Mouse (Mus musculus) kidney, postnatal 14 days (tissue): Measurements from ENCODE around the gene Brd3.
"Not testable (repeated sequence)": the region's sequence is repeated elsewhere in the genome, so short reads cannot be mapped to it uniquely, and the experiment has no call there.

Source experiments
- DNase-seq: peaks from one replicate; pipeline ENCODE4 v3.0.0; 2022; ENCODE audit warnings: mixed read lengths

Brd3 gene

GRCm38 (mm10) chr2:27510706-27511105, 3.2 kb upstream of the Brd3 start:
- no peak for DNase-seq

GRCm38 (mm10) chr2:27506658-27507057, 804 bp downstream of the Brd3 start:
- not testable (repeated sequence) for DNase-seq

- peak; percentile 66 for DNase-seq
Observed at GRCm38 (mm10) chr2:27505539-27505938, 1.9 kb downstream of the Brd3 start.

- DNase-seq = peak; percentile 51
Observed at GRCm38 (mm10) chr2:27504113-27504885, 3.2 kb downstream of the Brd3 start.

GRCm38 (mm10) chr2:27496391-27497028, 11.0 kb downstream of the Brd3 start:
- DNase-seq = no peak

- no peak for DNase-seq
Observed at GRCm38 (mm10) chr2:27493971-27494370, 13.5 kb downstream of the Brd3 start.

GRCm38 (mm10) chr2:27490939-27491338, 16.5 kb downstream of the Brd3 start:
- DNase-seq = no peak

GRCm38 (mm10) chr2:27488362-27488761, 19.1 kb downstream of the Brd3 start:
- no peak for DNase-seq

- no peak for DNase-seq
Observed at GRCm38 (mm10) chr2:27487336-27488049, 20.0 kb downstream of the Brd3 start.

- no peak for DNase-seq
Observed at GRCm38 (mm10) chr2:27486725-27487124, 20.7 kb downstream of the Brd3 start.

- DNase-seq = no peak
Observed at GRCm38 (mm10) chr2:27482265-27482861, 25.1 kb downstream of the Brd3 start.

- no peak for DNase-seq
Observed at GRCm38 (mm10) chr2:27480367-27480766, 27.1 kb downstream of the Brd3 start.

GRCm38 (mm10) chr2:27479821-27480220, 27.6 kb downstream of the Brd3 start:
- DNase-seq = no peak

GRCm38 (mm10) chr2:27476303-27477192, 30.9 kb downstream of the Brd3 start:
- DNase-seq = peak; percentile 60

- DNase-seq = peak; percentile 97
Observed at GRCm38 (mm10) chr2:27475495-27476302, 31.8 kb downstream of the Brd3 start.

GRCm38 (mm10) chr2:27474621-27475484, 32.6 kb downstream of the Brd3 start:
- peak; percentile 65 for DNase-seq

GRCm38 (mm10) chr2:27473911-27474310, 33.6 kb downstream of the Brd3 start:
- no peak for DNase-seq

- no peak for DNase-seq
Observed at GRCm38 (mm10) chr2:27473061-27473765, 34.2 kb downstream of the Brd3 start.

- no peak for DNase-seq
Observed at GRCm38 (mm10) chr2:27471170-27471584, 36.3 kb downstream of the Brd3 start.

GRCm38 (mm10) chr2:27470535-27470934, 36.9 kb downstream of the Brd3 start:
- DNase-seq = no peak
